Mouse (Mus musculus) E14TG2a.4 (cell line): ENCODE results near the gene Cd59b.

Experiments
- CTCF ChIP-seq: conservative IDR thresholded peaks from 2 replicates; pipeline ENCODE4 v1.5.1; 2014; ENCODE audit warnings: low read length
- NANOG ChIP-seq: IDR thresholded peaks from 2 replicates; pipeline ENCODE4 v1.6.1; 2014; ENCODE audit warnings: borderline replicate concordance, low read length, mixed read lengths
- POU5F1 ChIP-seq: IDR thresholded peaks from 2 replicates; pipeline ENCODE4 v1.6.1; 2014; ENCODE audit warnings: low read length, borderline replicate concordance

DNA sequence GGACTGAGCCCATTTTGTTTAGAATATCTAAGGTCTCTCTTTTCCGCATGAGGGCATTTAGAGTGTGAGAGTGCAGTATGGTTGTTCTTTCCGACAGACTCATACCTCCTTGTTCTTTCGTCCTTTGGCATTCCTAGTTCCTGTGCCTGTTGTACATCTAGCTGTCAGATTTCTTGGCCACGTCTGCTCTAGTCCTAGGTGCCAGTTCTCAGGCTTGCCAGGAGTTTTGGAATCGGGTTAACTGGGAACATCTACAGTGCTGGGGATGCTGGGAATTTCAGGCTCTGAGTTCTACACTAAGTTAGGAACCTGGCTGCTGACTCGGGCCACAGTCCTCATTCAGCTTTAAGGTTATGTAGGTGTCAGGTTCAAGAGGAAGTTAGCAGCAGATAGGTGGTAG, 34.1 kb upstream of the Cd59b start:
- no peak for TF ChIP-seq CTCF
- TF ChIP-seq POU5F1 = no peak
- TF ChIP-seq NANOG = no peak
